Comparison of ENCODE assay signal across 25 mouse cellular contexts in genomic region chr8:121798401-121798800, GRCm38 (mm10). TPM values are rescaled to one million over a fixed set of nuclear protein-coding genes. Genes with fewer than 3 reads are reported as not detected.
A peak's percentile ranks its signal among the peaks of the same experiment; 100 is the strongest.
DNase-seq lines count a peak whose midpoint lies in the region; ATAC-seq lines count a peak whose summit lies in the region.
"Had no signal": no experiment of that assay in that cellular context is flagged by ENCODE, and none has a peak within 500 bp of the region (broad histone marks: within the 10 kb centered on the region; RNA-seq: fewer than 3 reads in every experiment).

No protein-coding gene starts in this region.

- no peak overlapping the region for H3K9ac ChIP-seq in heart, embryonic 12.5 days
- no peak overlapping the region for H3K9ac ChIP-seq in heart, embryonic 15.5 days
- H3K9ac ChIP-seq: embryonic facial prominence, embryonic 13.5 days; forebrain, embryonic 12.5 days; forebrain, embryonic 15.5 days; hindbrain, embryonic 14.5 days had no signal

- WGBS in heart, embryonic 12.5 days = 39% methylated on average over 6 of the region's 6 CpGs
- 55% methylated on average over 6 of the region's 6 CpGs for WGBS in heart, embryonic 15.5 days

- H3K27me3 ChIP-seq in heart, embryonic 12.5 days (replicated peaks) = no peaks in the 10 kb centered on the region
- H3K27me3 ChIP-seq in heart, embryonic 15.5 days = no peaks in the 10 kb centered on the region
- H3K27me3 ChIP-seq: embryonic facial prominence, embryonic 13.5 days; forebrain, embryonic 12.5 days; forebrain, embryonic 15.5 days had no signal

- H3K36me3 ChIP-seq in heart, embryonic 12.5 days = peaks cover 67% of the 10 kb centered on the region
- peaks cover 17% of the 10 kb centered on the region; the same call in 1 of the 2 replicates for H3K36me3 ChIP-seq in heart, embryonic 15.5 days

- no peak overlapping the region for H3K4me3 ChIP-seq in heart, embryonic 12.5 days
- H3K4me3 ChIP-seq in heart, embryonic 15.5 days = no peak overlapping the region
- H3K4me3 ChIP-seq: embryonic facial prominence, embryonic 10.5 days; embryonic facial prominence, embryonic 13.5 days; erythroblast, embryonic 14.5 days; forebrain, embryonic 12.5 days; forebrain, embryonic 15.5 days had no signal

- H3K4me1 ChIP-seq in heart, embryonic 12.5 days (replicated peaks) = peaks cover 49% of the 10 kb centered on the region
- H3K4me1 ChIP-seq in heart, embryonic 15.5 days (replicated peaks) = peaks cover 29% of the 10 kb centered on the region
- H3K4me1 ChIP-seq: embryonic facial prominence, embryonic 13.5 days; forebrain, embryonic 12.5 days; forebrain, embryonic 15.5 days had no signal

- no peak overlapping the region; the same call in 1 of the 2 replicates for H3K4me2 ChIP-seq in heart, embryonic 12.5 days
- no peak overlapping the region for H3K4me2 ChIP-seq in heart, embryonic 15.5 days
- H3K4me2 ChIP-seq: embryonic facial prominence, embryonic 13.5 days; forebrain, embryonic 12.5 days; forebrain, embryonic 15.5 days; hindbrain, embryonic 14.5 days had no signal

- DNase-seq in heart, adult 11 months = peak; percentile 91
- no peak for DNase-seq in heart, postnatal 36 days
- DNase-seq in heart, postnatal 25 days (ENCODE audit: low spot score) = no peak
- DNase-seq in heart, postnatal 14 days = no peak
- DNase-seq: adrenal gland, adult 8-10 months; adrenal gland, postnatal 25 days; cerebellum, adult 11-12 months; cerebellum, adult 8-10 months; cerebellum, postnatal 36 days; embryo, embryonic 11 days; gastrocnemius, postnatal 25 days; kidney, adult 18-20 months; kidney, adult 9 months had no signal

- ATAC-seq in heart, embryonic 12.5 days (ENCODE audit: insufficient number of reproducible peaks, low FRiP score) = peak; percentile 24; the same call in 1 of the 2 replicates
- 0 out of 2 replicates have a peak, but pooled peaks have one; percentile 23 for ATAC-seq in heart, embryonic 15.5 days (replicated peaks; ENCODE audit: insufficient number of reproducible peaks, insufficient read depth, low FRiP score, low read depth)
- ATAC-seq: activated CD4-positive, CD25-positive, alpha-beta regulatory T cell, adult 4 months; forebrain, embryonic 15.5 days; hindbrain, postnatal 0 days; inflammation-experienced regulatory T-cells, adult 6 months; intestine, embryonic 16.5 days had no signal

- intact Hi-C loops in heart, postnatal 36 days (cut with DNase I) = no loop called here
- intact Hi-C loops in heart, postnatal 25 days (cut with DNase I) = no loop called here
- intact Hi-C loops in heart, postnatal 14 days (cut with DNase I) = no loop called here

- no peaks in the 10 kb centered on the region for H3K9me3 ChIP-seq in heart, embryonic 12.5 days (replicated peaks)
- H3K9me3 ChIP-seq in heart, embryonic 15.5 days (replicated peaks) = no peaks in the 10 kb centered on the region
- H3K9me3 ChIP-seq: embryonic facial prominence, embryonic 10.5 days; embryonic facial prominence, embryonic 13.5 days; forebrain, embryonic 12.5 days; forebrain, embryonic 15.5 days had no signal

- H3K27ac ChIP-seq in heart, embryonic 12.5 days (ENCODE audit: poor library complexity, severe bottlenecking) = peak overlapping the region; percentile 57
- H3K27ac ChIP-seq in heart, embryonic 15.5 days = peak overlapping the region; percentile 46
- H3K27ac ChIP-seq: embryonic facial prominence, embryonic 10.5 days; embryonic facial prominence, embryonic 13.5 days; forebrain, embryonic 12.5 days; forebrain, embryonic 15.5 days; hindbrain, embryonic 14.5 days; hindbrain, postnatal 0 days had no signal

RNA-seq across cellular contexts. Expression of gene Klhdc4, which starts 31.0 kb away (rescaled TPM):
- total RNA-seq in heart, postnatal 36 days (2021) = 10 to 100 TPM; 12.2 to 12.3 TPM
- 27.7 and 28.2 TPM in 2 replicates for polyA plus RNA-seq in heart, embryonic 12.5 days (2016; fragmentation: Nextera tagmentation; extraction: Ambion mirVana)
- total RNA-seq in heart, postnatal 25 days (2021) = 10 to 100 TPM; 13.4 to 14.1 TPM
- 18.7 and 27.6 TPM in 2 replicates for polyA plus RNA-seq in heart, embryonic 15.5 days (2015; fragmentation: Nextera tagmentation; extraction: Ambion mirVana)
- 10 to 100 TPM; 13.2 to 13.8 TPM for total RNA-seq in heart, postnatal 14 days (2021)
